Mouse (Mus musculus): Measurements from ENCODE around the gene Mrpl54. TPM values are rescaled to one million over a fixed set of nuclear protein-coding genes. Genes with fewer than 3 reads are reported as not detected.

Mrpl54 gene
- polyA plus RNA-seq, 1 experiment from 2014 or later, result 142 TPM

- Histone ChIP-seq H3K9ac (no peak overlapping the region), H3K4me1 (replicated peaks; ENCODE audit: control insufficient read depth, insufficient read depth, low read length) (no peaks in the 10 kb centered on the region), H3K36me3 (replicated peaks; ENCODE audit: control insufficient read depth, insufficient read depth) (peaks cover 11% of the 10 kb centered on the region), H3K9me3 (ENCODE audit: control insufficient read depth, low read length) (no peaks in the 10 kb centered on the region), H3K27ac (no peak overlapping the region), H3K4me3 (replicated peaks; ENCODE audit: low read length) (no peak overlapping the region), H3K27me3 (ENCODE audit: control insufficient read depth, insufficient read depth, low read length) (no peaks in the 10 kb centered on the region), H3K4me2 (replicated peaks) (no peak overlapping the region)
- no peak for ATAC-seq (ENCODE audit: low FRiP score)
- 82% methylated on average over 22 of the region's 22 CpGs for WGBS
- no peak for DNase-seq (ENCODE audit: low spot score)
These were observed 10.9 kb upstream of the Mrpl54 start for GRCm38 (mm10) chr10:81277676-81278075.

- peaks cover 3% of the 10 kb centered on the region for H3K4me1 ChIP-seq (replicated peaks; ENCODE audit: control insufficient read depth, insufficient read depth, low read length)
- no peak overlapping the region for H3K4me3 ChIP-seq (replicated peaks; ENCODE audit: low read length)
- H3K36me3 ChIP-seq (replicated peaks; ENCODE audit: control insufficient read depth, insufficient read depth), result peaks cover 31% of the 10 kb centered on the region
- ATAC-seq (ENCODE audit: low FRiP score) (no peak), DNase-seq (ENCODE audit: low spot score) (no peak)
- H3K9me3 ChIP-seq (ENCODE audit: control insufficient read depth, low read length), result no peaks in the 10 kb centered on the region
- no peaks in the 10 kb centered on the region for H3K27me3 ChIP-seq (ENCODE audit: control insufficient read depth, insufficient read depth, low read length)
- H3K4me2 ChIP-seq (replicated peaks), result no peak overlapping the region
- no peak overlapping the region for H3K9ac ChIP-seq
- WGBS, result 96% methylated on average over 19 of the region's 19 CpGs
- no peak overlapping the region for H3K27ac ChIP-seq
These were observed 7.1 kb upstream of the Mrpl54 start for GRCm38 (mm10) chr10:81273842-81274241.

- no peak for ATAC-seq (ENCODE audit: low FRiP score)
- H3K9ac ChIP-seq, result no peak overlapping the region
- H3K4me3 ChIP-seq (replicated peaks; ENCODE audit: low read length), result no peak overlapping the region
- no peak overlapping the region for H3K27ac ChIP-seq
- no peaks in the 10 kb centered on the region for H3K9me3 ChIP-seq (ENCODE audit: control insufficient read depth, low read length)
- no peaks in the 10 kb centered on the region for H3K27me3 ChIP-seq (ENCODE audit: control insufficient read depth, insufficient read depth, low read length)
- 95% methylated on average over 20 of the region's 21 CpGs for WGBS
- H3K4me1 ChIP-seq (replicated peaks; ENCODE audit: control insufficient read depth, insufficient read depth, low read length), result peaks cover 14% of the 10 kb centered on the region
- H3K4me2 ChIP-seq (replicated peaks), result no peak overlapping the region
- H3K36me3 ChIP-seq (replicated peaks; ENCODE audit: control insufficient read depth, insufficient read depth), result peaks cover 31% of the 10 kb centered on the region
- DNase-seq (ENCODE audit: low spot score), result no peak
These were observed 5.6 kb upstream of the Mrpl54 start for GRCm38 (mm10) chr10:81272356-81272755.

GRCm38 (mm10) chr10:81268643-81269412 is 2.1 kb upstream of the Mrpl54 start:
- 85% methylated on average over 16 of the region's 16 CpGs for WGBS
- peaks cover 43% of the 10 kb centered on the region for H3K36me3 ChIP-seq (replicated peaks; ENCODE audit: control insufficient read depth, insufficient read depth)
- no peak for DNase-seq (ENCODE audit: low spot score)

GRCm38 (mm10) chr10:81268056-81268455 is 1.3 kb upstream of the Mrpl54 start:
- no peaks in the 10 kb centered on the region for H3K9me3 ChIP-seq (ENCODE audit: control insufficient read depth, low read length)
- peak overlapping the region; percentile 63 for H3K4me3 ChIP-seq (replicated peaks; ENCODE audit: low read length)
- peaks cover 25% of the 10 kb centered on the region for H3K4me1 ChIP-seq (replicated peaks; ENCODE audit: control insufficient read depth, insufficient read depth, low read length)
- H3K27ac ChIP-seq, result peak overlapping the region; percentile 12; the same call in 1 of the 2 replicates
- WGBS, result 2% methylated on average over 23 of the region's 23 CpGs
- H3K4me2 ChIP-seq (replicated peaks), result peak overlapping the region; percentile 82
- peaks cover 41% of the 10 kb centered on the region for H3K36me3 ChIP-seq (replicated peaks; ENCODE audit: control insufficient read depth, insufficient read depth)
- peak; percentile 84 for DNase-seq (ENCODE audit: low spot score)
- peak overlapping the region; percentile 79 for H3K9ac ChIP-seq
- no peaks in the 10 kb centered on the region for H3K27me3 ChIP-seq (ENCODE audit: control insufficient read depth, insufficient read depth, low read length)
- ATAC-seq (ENCODE audit: low FRiP score), result peak; percentile 52; the same call in 1 of the 2 replicates

More at GRCm38 (mm10) chr10:81268643-81269412, 2.1 kb upstream of the Mrpl54 start:
- Histone ChIP-seq H3K4me1 (replicated peaks; ENCODE audit: control insufficient read depth, insufficient read depth, low read length) (peaks cover 25% of the 10 kb centered on the region), H3K27ac (no peak overlapping the region), H3K4me3 (replicated peaks; ENCODE audit: low read length) (peak overlapping the region; percentile 63), H3K27me3 (ENCODE audit: control insufficient read depth, insufficient read depth, low read length) (no peaks in the 10 kb centered on the region), H3K4me2 (replicated peaks) (peak overlapping the region; percentile 82), H3K9ac (peak overlapping the region; percentile 79), H3K9me3 (ENCODE audit: control insufficient read depth, low read length) (no peaks in the 10 kb centered on the region)
- no peak for ATAC-seq (ENCODE audit: low FRiP score)

GRCm38 (mm10) chr10:81265540-81265939 is 1.2 kb downstream of the Mrpl54 start:
- Histone ChIP-seq H3K27ac (no peak overlapping the region), H3K4me2 (replicated peaks) (peak overlapping the region; percentile 68), H3K9me3 (ENCODE audit: control insufficient read depth, low read length) (peaks cover 2% of the 10 kb centered on the region; the same call in 1 of the 2 replicates), H3K4me3 (replicated peaks; ENCODE audit: low read length) (peak overlapping the region; percentile 52; the same call in 1 of the 2 replicates), H3K9ac (peak overlapping the region; percentile 70), H3K36me3 (replicated peaks; ENCODE audit: control insufficient read depth, insufficient read depth) (peaks cover 30% of the 10 kb centered on the region), H3K27me3 (ENCODE audit: control insufficient read depth, insufficient read depth, low read length) (no peaks in the 10 kb centered on the region), H3K4me1 (replicated peaks; ENCODE audit: control insufficient read depth, insufficient read depth, low read length) (peaks cover 25% of the 10 kb centered on the region)
- DNase-seq (ENCODE audit: low spot score) (no peak), ATAC-seq (ENCODE audit: low FRiP score) (no peak)
- WGBS, result 93% methylated on average over 8 of the region's 8 CpGs

- ATAC-seq (ENCODE audit: low FRiP score), result no peak
- H3K9ac ChIP-seq, result no peak overlapping the region
- WGBS, result 89% methylated on average over 4 of the region's 4 CpGs
- no peak for DNase-seq (ENCODE audit: low spot score)
- no peak overlapping the region for H3K27ac ChIP-seq
- no peak overlapping the region for H3K4me2 ChIP-seq (replicated peaks)
- peaks cover 4% of the 10 kb centered on the region; the same call in 1 of the 2 replicates for H3K9me3 ChIP-seq (ENCODE audit: control insufficient read depth, low read length)
- peaks cover 30% of the 10 kb centered on the region for H3K36me3 ChIP-seq (replicated peaks; ENCODE audit: control insufficient read depth, insufficient read depth)
- H3K4me3 ChIP-seq (replicated peaks; ENCODE audit: low read length), result no peak overlapping the region
- H3K27me3 ChIP-seq (ENCODE audit: control insufficient read depth, insufficient read depth, low read length), result peaks cover 33% of the 10 kb centered on the region
- H3K4me1 ChIP-seq (replicated peaks; ENCODE audit: control insufficient read depth, insufficient read depth, low read length), result peaks cover 18% of the 10 kb centered on the region
These were observed 5.7 kb downstream of the Mrpl54 start for GRCm38 (mm10) chr10:81261025-81261424.

GRCm38 (mm10) chr10:81259225-81259884 is 7.4 kb downstream of the Mrpl54 start:
- Histone ChIP-seq H3K9ac (0 out of 2 replicates have a peak overlapping the region, but pooled peaks have one; percentile 31), H3K4me3 (replicated peaks; ENCODE audit: low read length) (no peak overlapping the region), H3K9me3 (ENCODE audit: control insufficient read depth, low read length) (peaks cover 4% of the 10 kb centered on the region; the same call in 1 of the 2 replicates), H3K4me1 (replicated peaks; ENCODE audit: control insufficient read depth, insufficient read depth, low read length) (peaks cover 10% of the 10 kb centered on the region; the same call in 1 of the 2 replicates), H3K4me2 (replicated peaks) (0 out of 2 replicates have a peak overlapping the region, but pooled peaks have one; percentile 9), H3K27me3 (ENCODE audit: control insufficient read depth, insufficient read depth, low read length) (peaks cover 36% of the 10 kb centered on the region), H3K27ac (no peak overlapping the region), H3K36me3 (replicated peaks; ENCODE audit: control insufficient read depth, insufficient read depth) (peaks cover 23% of the 10 kb centered on the region)
- peak; percentile 19; the same call in 1 of the 2 replicates for ATAC-seq (ENCODE audit: low FRiP score)
- WGBS, result 37% methylated on average over 21 of the region's 21 CpGs
- DNase-seq (ENCODE audit: low spot score), result no peak
